Mouse (Mus musculus): ENCODE results near the gene Prss53. TPM values are rescaled to one million over a fixed set of nuclear protein-coding genes. Genes with fewer than 3 reads are reported as not detected.
A peak's percentile ranks its signal among the peaks of the same experiment; 100 is the strongest.

Gene Prss53
- total and polyA plus RNA-seq, 3 experiments, result 0.38 to 0.76 TPM; not detected in 1

DNA sequence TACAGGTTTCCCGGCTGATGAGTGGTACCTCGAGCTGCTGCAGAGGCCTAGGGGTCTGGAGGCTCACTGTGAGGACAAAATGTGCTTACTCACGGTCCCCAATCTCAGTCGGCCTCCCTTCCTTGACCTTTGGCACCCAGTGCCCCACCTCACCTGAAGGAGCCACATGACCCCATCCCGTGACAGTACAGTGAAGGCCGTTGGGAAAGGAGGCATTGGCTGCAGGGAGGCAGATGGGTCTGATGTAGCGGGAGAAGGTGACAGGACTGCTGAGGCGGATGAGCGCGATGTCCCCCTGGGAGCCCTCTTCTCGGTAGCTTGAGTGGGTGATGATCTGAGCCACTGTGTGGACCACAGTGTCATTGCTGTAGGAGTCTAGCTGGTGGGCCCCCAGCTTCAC lies 36.1 kb upstream of the Prss53 start:
- H3K36me3 ChIP-seq (replicated peaks), result peaks cover 63% of the 10 kb centered on the region

GRCm38 (mm10) chr7:127926066-127926465 lies 35.3 kb upstream of the Prss53 start:
- Histone ChIP-seq H3K4me1 (ENCODE audit: insufficient read depth, low read depth, low read length) (peaks cover 23% of the 10 kb centered on the region), H3K4me3 (ENCODE audit: low read depth, low read length) (no peak overlapping the region), H3K9me3 (replicated peaks) (no peaks in the 10 kb centered on the region), H3K27me3 (ENCODE audit: insufficient read depth, low read length) (peaks cover 8% of the 10 kb centered on the region), H3K36me3 (replicated peaks) (peaks cover 68% of the 10 kb centered on the region)
- ATAC-seq (ENCODE audit: extremely low read depth, insufficient number of reproducible peaks, low FRiP score, poor library complexity, severe bottlenecking), result no peak
- TF ChIP-seq TAL1 (conservative IDR thresholded peaks at IDR 0.05; ENCODE audit: low read depth, low read length) (no peak), POLR2AphosphoS5 (IDR thresholded peaks at IDR 0.05; ENCODE audit: insufficient replicate concordance, low read depth, low read length) (no peak), GATA2 (IDR thresholded peaks at IDR 0.05; ENCODE audit: borderline replicate concordance, low read depth, low read length) (no peak), CTCF (IDR thresholded peaks at IDR 0.05; ENCODE audit: low read depth, low read length) (no peak), GATA1 (IDR thresholded peaks at IDR 0.05; ENCODE audit: borderline replicate concordance, low read length) (no peak)
- DNase-seq (ENCODE audit: low spot score), result no peak

More for the DNA sequence above, 36.1 kb upstream of the Prss53 start:
- no peaks in the 10 kb centered on the region for H3K9me3 ChIP-seq (replicated peaks)
- DNase-seq (ENCODE audit: low spot score) (no peak), ATAC-seq (ENCODE audit: extremely low read depth, insufficient number of reproducible peaks, low FRiP score, poor library complexity, severe bottlenecking) (no peak)
- TF ChIP-seq GATA1 (IDR thresholded peaks at IDR 0.05; ENCODE audit: borderline replicate concordance, low read length), result no peak
- TF ChIP-seq GATA2 (IDR thresholded peaks at IDR 0.05; ENCODE audit: borderline replicate concordance, low read depth, low read length), result no peak
- no peak for TF ChIP-seq TAL1 (conservative IDR thresholded peaks at IDR 0.05; ENCODE audit: low read depth, low read length)
- no peak for TF ChIP-seq POLR2AphosphoS5 (IDR thresholded peaks at IDR 0.05; ENCODE audit: insufficient replicate concordance, low read depth, low read length)
- no peak for TF ChIP-seq CTCF (IDR thresholded peaks at IDR 0.05; ENCODE audit: low read depth, low read length)
- no peak overlapping the region for H3K4me3 ChIP-seq (ENCODE audit: low read depth, low read length)
- peaks cover 20% of the 10 kb centered on the region for H3K4me1 ChIP-seq (ENCODE audit: insufficient read depth, low read depth, low read length)
- peaks cover 8% of the 10 kb centered on the region for H3K27me3 ChIP-seq (ENCODE audit: insufficient read depth, low read length)

- TF ChIP-seq GATA1 (IDR thresholded peaks at IDR 0.05; ENCODE audit: borderline replicate concordance, low read length) (no peak), TAL1 (conservative IDR thresholded peaks at IDR 0.05; ENCODE audit: low read depth, low read length) (no peak), GATA2 (IDR thresholded peaks at IDR 0.05; ENCODE audit: borderline replicate concordance, low read depth, low read length) (no peak), POLR2AphosphoS5 (IDR thresholded peaks at IDR 0.05; ENCODE audit: insufficient replicate concordance, low read depth, low read length) (no peak), CTCF (IDR thresholded peaks at IDR 0.05; ENCODE audit: low read depth, low read length) (no peak)
- peaks cover 22% of the 10 kb centered on the region for H3K4me1 ChIP-seq (ENCODE audit: insufficient read depth, low read depth, low read length)
- peaks cover 76% of the 10 kb centered on the region for H3K36me3 ChIP-seq (replicated peaks)
These were observed 34.5 kb upstream of the Prss53 start for GRCm38 (mm10) chr7:127925252-127925651.

GRCm38 (mm10) chr7:127923714-127924113 lies 32.9 kb upstream of the Prss53 start:
- Histone ChIP-seq H3K9me3 (replicated peaks) (no peaks in the 10 kb centered on the region), H3K4me1 (ENCODE audit: insufficient read depth, low read depth, low read length) (peaks cover 16% of the 10 kb centered on the region), H3K4me3 (ENCODE audit: low read depth, low read length) (no peak overlapping the region), H3K36me3 (replicated peaks) (peaks cover 91% of the 10 kb centered on the region), H3K27me3 (ENCODE audit: insufficient read depth, low read length) (no peaks in the 10 kb centered on the region)
- ATAC-seq (ENCODE audit: extremely low read depth, insufficient number of reproducible peaks, low FRiP score, poor library complexity, severe bottlenecking) (no peak), DNase-seq (ENCODE audit: low spot score) (no peak)
- TF ChIP-seq GATA1 (IDR thresholded peaks at IDR 0.05; ENCODE audit: borderline replicate concordance, low read length), result no peak
- no peak for TF ChIP-seq GATA2 (IDR thresholded peaks at IDR 0.05; ENCODE audit: borderline replicate concordance, low read depth, low read length)
- TF ChIP-seq TAL1 (conservative IDR thresholded peaks at IDR 0.05; ENCODE audit: low read depth, low read length), result no peak
- no peak for TF ChIP-seq CTCF (IDR thresholded peaks at IDR 0.05; ENCODE audit: low read depth, low read length)
- TF ChIP-seq POLR2AphosphoS5 (IDR thresholded peaks at IDR 0.05; ENCODE audit: insufficient replicate concordance, low read depth, low read length), result no peak

More at GRCm38 (mm10) chr7:127925252-127925651, 34.5 kb upstream of the Prss53 start:
- Histone ChIP-seq H3K9me3 (replicated peaks) (no peaks in the 10 kb centered on the region), H3K27me3 (ENCODE audit: insufficient read depth, low read length) (peaks cover 8% of the 10 kb centered on the region), H3K4me3 (ENCODE audit: low read depth, low read length) (no peak overlapping the region)
- DNase-seq (ENCODE audit: low spot score) (no peak), ATAC-seq (ENCODE audit: extremely low read depth, insufficient number of reproducible peaks, low FRiP score, poor library complexity, severe bottlenecking) (no peak)

- ATAC-seq (ENCODE audit: extremely low read depth, insufficient number of reproducible peaks, low FRiP score, poor library complexity, severe bottlenecking) (peak; percentile 34), DNase-seq (ENCODE audit: low spot score) (no peak)
- Histone ChIP-seq H3K27me3 (ENCODE audit: insufficient read depth, low read length) (no peaks in the 10 kb centered on the region), H3K36me3 (replicated peaks) (peaks cover 96% of the 10 kb centered on the region), H3K9me3 (replicated peaks) (no peaks in the 10 kb centered on the region), H3K4me3 (ENCODE audit: low read depth, low read length) (no peak overlapping the region), H3K4me1 (ENCODE audit: insufficient read depth, low read depth, low read length) (peaks cover 16% of the 10 kb centered on the region)
- TF ChIP-seq CTCF (IDR thresholded peaks at IDR 0.05; ENCODE audit: low read depth, low read length) (no peak), GATA2 (IDR thresholded peaks at IDR 0.05; ENCODE audit: borderline replicate concordance, low read depth, low read length) (no peak), TAL1 (conservative IDR thresholded peaks at IDR 0.05; ENCODE audit: low read depth, low read length) (no peak), POLR2AphosphoS5 (IDR thresholded peaks at IDR 0.05; ENCODE audit: insufficient replicate concordance, low read depth, low read length) (no peak), GATA1 (IDR thresholded peaks at IDR 0.05; ENCODE audit: borderline replicate concordance, low read length) (no peak)
These were observed 31.9 kb upstream of the Prss53 start for GRCm38 (mm10) chr7:127922451-127923275.

- Histone ChIP-seq H3K4me1 (ENCODE audit: insufficient read depth, low read depth, low read length) (peaks cover 19% of the 10 kb centered on the region), H3K36me3 (replicated peaks) (peaks cover 95% of the 10 kb centered on the region), H3K9me3 (replicated peaks) (no peaks in the 10 kb centered on the region), H3K4me3 (ENCODE audit: low read depth, low read length) (no peak overlapping the region), H3K27me3 (ENCODE audit: insufficient read depth, low read length) (no peaks in the 10 kb centered on the region)
- no peak for DNase-seq (ENCODE audit: low spot score)
- ATAC-seq (ENCODE audit: extremely low read depth, insufficient number of reproducible peaks, low FRiP score, poor library complexity, severe bottlenecking), result no peak
- TF ChIP-seq GATA2 (IDR thresholded peaks at IDR 0.05; ENCODE audit: borderline replicate concordance, low read depth, low read length), result no peak
- no peak for TF ChIP-seq GATA1 (IDR thresholded peaks at IDR 0.05; ENCODE audit: borderline replicate concordance, low read length)
- TF ChIP-seq POLR2AphosphoS5 (IDR thresholded peaks at IDR 0.05; ENCODE audit: insufficient replicate concordance, low read depth, low read length), result no peak
- TF ChIP-seq TAL1 (conservative IDR thresholded peaks at IDR 0.05; ENCODE audit: low read depth, low read length), result no peak
- TF ChIP-seq CTCF (IDR thresholded peaks at IDR 0.05; ENCODE audit: low read depth, low read length), result peak; percentile 5; the same call in 1 of the 2 replicates
These were observed 30.7 kb upstream of the Prss53 start for GRCm38 (mm10) chr7:127921516-127921915.
